In genomic region chr12:26398597-26398996, GRCm38 (mm10) we compare ENCODE assay signal across 12 mouse cellular contexts. TPM values are rescaled to one million over a fixed set of nuclear protein-coding genes. Genes with fewer than 3 reads are reported as not detected.
DNase-seq lines count a peak whose midpoint lies in the region; ATAC-seq and TF ChIP-seq lines count a peak whose summit lies in the region.
"Had no signal": no experiment of that assay in that cellular context is flagged by ENCODE, and none has a peak within 500 bp of the region (broad histone marks: within the 10 kb centered on the region; RNA-seq: fewer than 3 reads in every experiment).

No protein-coding gene starts in this region.

- peaks cover 3% of the 10 kb centered on the region; the same call in 1 of the 2 replicates for H3K79me2 ChIP-seq in liver, adult 2 months (ENCODE audit: control insufficient read depth, insufficient read depth, low read length)

- no peak for TF ChIP-seq CTCF in liver, adult 2 months (IDR thresholded peaks at IDR 0.05; ENCODE audit: low read depth, low read length)

- no peak overlapping the region for H3K4me3 ChIP-seq in liver, adult 2 months (ENCODE audit: insufficient read depth, low read depth, low read length)
- H3K4me3 ChIP-seq in liver, embryonic 11.5 days (ENCODE audit: low read depth, low read length): no peak overlapping the region
- H3K4me3 ChIP-seq in forebrain, embryonic 16.5 days (replicated peaks; ENCODE audit: low read length): no peak overlapping the region
- H3K4me3 ChIP-seq: embryonic facial prominence, embryonic 12.5 days had no signal

- no peak overlapping the region for H3K9ac ChIP-seq in liver, adult 2 months (ENCODE audit: low read depth, low read length)
- H3K9ac ChIP-seq in liver, embryonic 11.5 days (ENCODE audit: low read depth, low read length): no peak overlapping the region
- no peak overlapping the region for H3K9ac ChIP-seq in forebrain, embryonic 16.5 days (replicated peaks; ENCODE audit: low read depth, low read length)
- H3K9ac ChIP-seq: embryonic facial prominence, embryonic 12.5 days; forebrain, postnatal 0 days had no signal

- no peaks in the 10 kb centered on the region for H3K36me3 ChIP-seq in liver, adult 2 months (ENCODE audit: control insufficient read depth, insufficient read depth, low read length)
- no peaks in the 10 kb centered on the region for H3K36me3 ChIP-seq in liver, embryonic 11.5 days (ENCODE audit: control insufficient read depth, insufficient read depth, low read length)
- peaks cover 2% of the 10 kb centered on the region; the same call in 1 of the 2 replicates for H3K36me3 ChIP-seq in forebrain, embryonic 16.5 days (ENCODE audit: control insufficient read depth, insufficient read depth)

- H3K9me3 ChIP-seq in liver, embryonic 11.5 days (ENCODE audit: control insufficient read depth, low read length): no peaks in the 10 kb centered on the region
- H3K9me3 ChIP-seq in forebrain, embryonic 16.5 days (ENCODE audit: control insufficient read depth, low read length): no peaks in the 10 kb centered on the region
- H3K9me3 ChIP-seq: embryonic facial prominence, embryonic 12.5 days had no signal

- H3K27ac ChIP-seq in liver, adult 2 months (replicated peaks; ENCODE audit: insufficient read depth, low read depth, low read length): no peak overlapping the region
- no peak overlapping the region for H3K27ac ChIP-seq in liver, embryonic 11.5 days (ENCODE audit: low read depth, low read length)
- H3K27ac ChIP-seq in forebrain, embryonic 16.5 days (ENCODE audit: low read length): no peak overlapping the region
- H3K27ac ChIP-seq: embryonic facial prominence, embryonic 12.5 days had no signal

- no peaks in the 10 kb centered on the region for H3K27me3 ChIP-seq in liver, adult 2 months (ENCODE audit: control insufficient read depth, insufficient read depth, low read length)
- no peaks in the 10 kb centered on the region for H3K27me3 ChIP-seq in liver, embryonic 11.5 days (replicated peaks; ENCODE audit: control insufficient read depth, insufficient read depth, low read length)
- H3K27me3 ChIP-seq in forebrain, embryonic 16.5 days (replicated peaks; ENCODE audit: control insufficient read depth, insufficient read depth, low read length): no peaks in the 10 kb centered on the region
- H3K27me3 ChIP-seq: embryonic facial prominence, embryonic 12.5 days had no signal

- H3K4me2 ChIP-seq in liver, embryonic 11.5 days: no peak overlapping the region
- no peak overlapping the region for H3K4me2 ChIP-seq in forebrain, embryonic 16.5 days (ENCODE audit: low read length)
- H3K4me2 ChIP-seq: embryonic facial prominence, embryonic 12.5 days had no signal

- H3K4me1 ChIP-seq in liver, adult 2 months (ENCODE audit: control insufficient read depth, insufficient read depth, low read length): peaks cover 10% of the 10 kb centered on the region
- H3K4me1 ChIP-seq in liver, embryonic 11.5 days (replicated peaks; ENCODE audit: control insufficient read depth, insufficient read depth, low read length): 0 out of 2 replicates have a peak, but pooled peaks cover 2% of the 10 kb centered on the region
- peaks cover 30% of the 10 kb centered on the region for H3K4me1 ChIP-seq in forebrain, embryonic 16.5 days (replicated peaks; ENCODE audit: control insufficient read depth, insufficient read depth, low read length)

- DNase-seq in embryo, embryonic 10.5 days (ENCODE audit: low spot score): peak; percentile 15
- no peak for DNase-seq in embryo, embryonic 11 days
- peak; percentile 61 for DNase-seq in liver, adult 2 months (ENCODE audit: extremely low read depth, low read depth, low spot score)
- no peak for DNase-seq in liver, embryonic 11.5 days (ENCODE audit: low spot score)
- DNase-seq in cerebellum, adult 8-10 months: no peak
- DNase-seq: forebrain, postnatal 0 days; heart, postnatal 36 days; kidney, adult 8-10 months had no signal

- TF ChIP-seq POLR2A in liver, adult 2 months (IDR thresholded peaks at IDR 0.05; ENCODE audit: extremely low read depth, insufficient read depth, low read length): no peak

- WGBS in liver, adult 2 months: 37% methylated on average over 2 of the region's 2 CpGs
- WGBS in liver, embryonic 11.5 days: 29% methylated on average over 2 of the region's 2 CpGs
- 78% methylated on average over 2 of the region's 2 CpGs for WGBS in forebrain, embryonic 16.5 days

- no peak for ATAC-seq in liver, embryonic 11.5 days (replicated peaks; ENCODE audit: low FRiP score)
- peak; percentile 95 for ATAC-seq in granulocyte monocyte progenitor cell, adult 5-6 weeks (replicated peaks; ENCODE audit: poor library complexity, severe bottlenecking)
- peak; percentile 92 for ATAC-seq in monocyte, adult 5-6 weeks (replicated peaks; ENCODE audit: insufficient number of reproducible peaks, low FRiP score, low TSS enrichment, poor library complexity, severe bottlenecking)
- ATAC-seq in forebrain, embryonic 16.5 days: no peak
- ATAC-seq: forebrain, postnatal 0 days had no signal

RNA-seq across cellular contexts. Expression of gene Rnf144a, which starts 16.5 kb away (rescaled TPM):
- 2.0 and 3.3 TPM in 2 replicates for total RNA-seq in liver, adult 2 months (2014; rRNA removed)
- 2.3 and 2.8 TPM in 2 replicates for polyA plus RNA-seq in liver, adult 2 months (2012; rRNA removed)
- 5.9 and 7.4 TPM in 2 replicates for polyA plus RNA-seq in liver, embryonic 11.5 days (2014; fragmentation: Nextera tagmentation; extraction: Ambion mirVana)
- 26.1 and 33.5 TPM in 2 replicates for total RNA-seq in granulocyte monocyte progenitor cell, adult 5-6 weeks (2014; fragmentation: Nextera tagmentation)
- 13.5 and 13.6 TPM in 2 replicates for total RNA-seq in granulocyte monocyte progenitor cell, adult 5-6 weeks (2017)
- total RNA-seq in monocyte, adult 5-6 weeks (2017): 28.8 to 54.1 TPM (median 31.5 TPM) in 3 replicates
- polyA plus RNA-seq in forebrain, embryonic 16.5 days (2015; fragmentation: Nextera tagmentation; extraction: Ambion mirVana): 38.2 and 38.9 TPM in 2 replicates

RNA-seq across cellular contexts. Expression of gene Rsad2, which starts 57.7 kb away (rescaled TPM):
- 6.2 and 7.1 TPM in 2 replicates for total RNA-seq in liver, adult 2 months (2014; rRNA removed)
- 2.0 and 3.6 TPM in 2 replicates for polyA plus RNA-seq in liver, adult 2 months (2012; rRNA removed)
- polyA plus RNA-seq in liver, embryonic 11.5 days (2014; fragmentation: Nextera tagmentation; extraction: Ambion mirVana): 0.44 and 1.6 TPM in 2 replicates
- not detected in 2 replicates for total RNA-seq in granulocyte monocyte progenitor cell, adult 5-6 weeks (2014; fragmentation: Nextera tagmentation)
- 0.78 TPM in 1 of 2 replicates, not detected in the other for total RNA-seq in granulocyte monocyte progenitor cell, adult 5-6 weeks (2017)
- 5.8 to 27.1 TPM (median 20.9 TPM) in 3 replicates for total RNA-seq in monocyte, adult 5-6 weeks (2017)
- 0.36 and 0.56 TPM in 2 replicates for polyA plus RNA-seq in forebrain, embryonic 16.5 days (2015; fragmentation: Nextera tagmentation; extraction: Ambion mirVana)

Comparison
In these comparisons a context has a peak if more than half of its experiments do, and no peak if none do; other contexts are left out.
1. DNase-seq: peak in embryo, embryonic 10.5 days (single experiment) and liver, adult 2 months (single experiment); none in embryo, embryonic 11 days (single experiment), liver, embryonic 11.5 days (single experiment) and cerebellum, adult 8-10 months (single experiment).
2. ATAC-seq: peak in granulocyte monocyte progenitor cell, adult 5-6 weeks (single experiment) and monocyte, adult 5-6 weeks (single experiment); none in liver, embryonic 11.5 days (single experiment) and forebrain, embryonic 16.5 days (single experiment).